Mouse (Mus musculus): ENCODE data around the gene Hsbp1. TPM values are rescaled to one million over a fixed set of nuclear protein-coding genes. Genes with fewer than 3 reads are reported as not detected.
"Not testable (repeated sequence)": the region's sequence is repeated elsewhere in the genome, so short reads cannot be mapped to it uniquely, and the experiment has no call there.

Hsbp1 gene
- polyA plus RNA-seq (2016; fragmentation: Nextera tagmentation; extraction: Ambion mirVana): 268 and 275 TPM in 2 replicates

DNA sequence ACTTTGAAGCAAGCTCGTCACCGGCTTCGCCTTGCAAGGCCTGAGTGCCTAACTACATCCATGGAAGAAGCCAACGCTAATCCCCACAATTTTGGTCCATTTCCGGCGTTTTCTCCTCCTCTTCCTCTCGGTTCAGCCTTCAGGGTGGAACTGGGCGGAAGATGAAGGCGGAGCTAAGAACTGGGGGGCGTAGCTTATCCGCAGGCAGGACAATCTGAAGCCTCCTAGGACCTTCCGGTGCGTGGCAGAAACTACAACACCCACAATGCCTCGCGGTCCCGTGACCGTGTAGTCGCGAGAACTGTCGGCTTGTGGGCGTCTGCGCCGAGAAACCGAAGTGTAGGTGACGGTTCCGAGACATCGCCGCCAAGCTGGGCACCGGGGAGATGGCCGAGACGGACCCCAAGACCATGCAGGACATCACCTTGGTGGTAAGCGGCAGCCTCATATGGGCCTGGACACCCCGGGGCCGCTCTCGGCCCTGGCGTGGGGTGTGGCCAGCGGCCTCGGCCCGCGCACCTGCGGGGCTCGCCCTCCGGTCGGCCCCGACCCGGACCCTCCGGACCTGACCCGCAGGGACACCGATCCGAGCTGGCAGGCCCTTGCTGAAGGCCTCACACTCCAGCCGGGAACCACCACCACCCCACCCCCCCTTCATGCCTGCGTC, at the start of gene Hsbp1:
Gene Hsbp1 (plus strand): TSS at position 299 of the 667 bp plus-strand sequence.
- Histone ChIP-seq H3K9ac (peak within 1 kb of the TSS; percentile 96), H3K4me3 (peak within 1 kb of the TSS; percentile 91), H3K27me3 (replicated peaks) (no peaks in the 10 kb centered on the region), H3K9me3 (replicated peaks) (no peaks in the 10 kb centered on the region; the same call in 1 of the 2 replicates), H3K4me2 (peak within 1 kb of the TSS; percentile 75), H3K36me3 (peaks cover 36% of the 10 kb centered on the region), H3K27ac (ENCODE audit: poor library complexity, severe bottlenecking) (peak within 1 kb of the TSS; percentile 13; the same call in 1 of the 2 replicates), H3K4me1 (replicated peaks) (peaks cover 6% of the 10 kb centered on the region)
- 3% methylated on average over 52 of the region's 52 CpGs for WGBS
- ATAC-seq (ENCODE audit: insufficient number of reproducible peaks, low FRiP score): peak; percentile 99

DNA sequence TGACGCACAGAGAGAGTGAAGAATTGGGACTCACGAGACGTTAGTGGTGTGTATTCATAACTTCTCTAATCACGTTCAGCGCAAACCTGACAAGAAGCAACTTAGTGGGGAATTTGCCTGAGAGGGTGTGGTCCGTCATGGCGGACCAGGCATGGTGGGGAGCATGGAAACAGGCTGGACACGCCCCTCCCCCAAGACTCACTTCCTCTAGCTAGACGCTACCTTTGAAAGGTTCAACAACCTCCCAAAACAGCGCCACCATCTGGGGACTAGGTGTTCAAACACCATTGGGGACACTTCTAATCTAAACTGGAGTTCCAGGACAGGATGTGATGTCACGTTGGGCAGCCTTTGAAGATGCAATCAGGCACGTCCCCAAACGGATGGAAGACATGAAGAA, 48.8 kb upstream of the Hsbp1 start:
- Histone ChIP-seq H3K27ac (ENCODE audit: poor library complexity, severe bottlenecking) (no peak overlapping the region), H3K4me1 (replicated peaks) (no peaks in the 10 kb centered on the region), H3K9me3 (replicated peaks) (peaks cover 13% of the 10 kb centered on the region), H3K4me3 (no peak overlapping the region), H3K27me3 (replicated peaks) (no peaks in the 10 kb centered on the region), H3K4me2 (no peak overlapping the region), H3K9ac (no peak overlapping the region), H3K36me3 (0 out of 2 replicates have a peak, but pooled peaks cover 3% of the 10 kb centered on the region)
- no peak for ATAC-seq (ENCODE audit: insufficient number of reproducible peaks, low FRiP score)
- WGBS: 73% methylated on average over 13 of the region's 13 CpGs

DNA sequence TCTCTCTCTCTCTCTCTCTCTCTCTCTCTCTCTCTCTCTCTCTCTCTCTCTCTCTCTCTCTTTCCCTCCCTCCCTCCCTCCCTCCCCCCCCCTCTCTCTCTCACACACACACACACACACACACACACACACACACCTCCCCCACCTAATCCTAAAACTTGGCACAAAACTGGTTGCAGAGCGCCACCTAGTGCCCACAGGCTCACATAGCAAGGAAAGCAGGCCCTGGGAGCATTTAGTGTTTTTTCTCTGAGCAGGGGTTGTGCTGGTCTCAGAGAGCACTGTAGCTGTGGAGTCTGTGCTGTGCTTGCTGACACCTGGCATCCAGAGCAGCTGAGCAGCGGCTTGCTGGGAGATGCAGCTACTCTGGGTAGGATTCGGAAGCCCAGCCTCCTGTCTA, 46.5 kb upstream of the Hsbp1 start:
- H3K9ac ChIP-seq; H3K27ac ChIP-seq (ENCODE audit: poor library complexity, severe bottlenecking); H3K4me3 ChIP-seq; H3K27me3 ChIP-seq (replicated peaks); H3K36me3 ChIP-seq; H3K4me1 ChIP-seq (replicated peaks); H3K4me2 ChIP-seq; ATAC-seq (ENCODE audit: insufficient number of reproducible peaks, low FRiP score): not testable (repeated sequence)
- peaks cover 31% of the 10 kb centered on the region for H3K9me3 ChIP-seq (replicated peaks)
- WGBS: 24% methylated on average over 3 of the region's 3 CpGs

DNA sequence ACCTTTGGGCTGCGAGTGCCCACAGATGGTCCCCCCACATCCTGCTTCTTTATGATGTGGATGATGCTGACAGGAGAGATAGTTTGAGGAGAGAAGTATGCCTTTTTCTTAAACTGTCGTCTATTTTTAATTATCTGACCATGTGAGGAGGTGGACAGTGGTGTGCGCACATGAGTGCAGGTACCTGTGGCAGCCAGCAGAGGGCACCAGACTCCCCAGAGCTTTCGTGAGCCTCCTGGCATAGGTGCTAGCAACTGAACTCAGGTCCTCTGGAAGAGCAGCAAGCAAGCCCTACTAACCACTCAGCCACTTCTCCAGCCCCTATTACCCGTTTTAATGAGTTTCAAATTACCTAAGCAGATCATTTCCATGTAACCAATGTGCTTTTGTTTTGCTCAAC, 44.0 kb upstream of the Hsbp1 start:
- H3K27me3 ChIP-seq (replicated peaks): no peaks in the 10 kb centered on the region
- H3K9ac ChIP-seq: no peak overlapping the region
- H3K4me3 ChIP-seq: no peak overlapping the region
- H3K27ac ChIP-seq (ENCODE audit: poor library complexity, severe bottlenecking): no peak overlapping the region
- no peaks in the 10 kb centered on the region for H3K36me3 ChIP-seq
- no peaks in the 10 kb centered on the region for H3K4me1 ChIP-seq (replicated peaks)
- H3K4me2 ChIP-seq: no peak overlapping the region
- 87% methylated on average over 5 of the region's 5 CpGs for WGBS
- no peak for ATAC-seq (ENCODE audit: insufficient number of reproducible peaks, low FRiP score)
- peaks cover 26% of the 10 kb centered on the region for H3K9me3 ChIP-seq (replicated peaks)

DNA sequence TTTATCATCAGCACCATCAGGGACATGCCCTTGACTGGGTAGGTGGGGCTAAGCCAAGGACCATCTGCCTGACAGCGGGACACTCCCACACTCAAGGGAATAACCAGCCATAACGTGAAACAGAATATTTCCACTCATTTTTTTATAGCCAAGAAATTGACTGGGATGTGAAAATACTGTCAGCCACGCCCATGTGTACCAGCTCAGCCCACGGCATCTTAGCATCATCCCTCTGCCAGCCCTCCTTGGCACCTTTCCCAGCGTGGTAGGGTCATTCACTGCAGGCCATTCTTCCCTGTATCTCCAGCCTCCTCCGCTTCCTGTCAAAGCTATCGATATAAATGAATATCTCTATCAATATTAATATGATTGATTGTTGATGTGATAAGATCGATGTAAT, 40.1 kb upstream of the Hsbp1 start:
- no peaks in the 10 kb centered on the region for H3K36me3 ChIP-seq
- H3K4me2 ChIP-seq: no peak overlapping the region
- no peaks in the 10 kb centered on the region for H3K4me1 ChIP-seq (replicated peaks)
- H3K9ac ChIP-seq: no peak overlapping the region
- no peak for ATAC-seq (ENCODE audit: insufficient number of reproducible peaks, low FRiP score)
- H3K4me3 ChIP-seq: no peak overlapping the region
- H3K9me3 ChIP-seq (replicated peaks): peaks cover 24% of the 10 kb centered on the region
- no peak overlapping the region for H3K27ac ChIP-seq (ENCODE audit: poor library complexity, severe bottlenecking)
- 80% methylated on average over 8 of the region's 8 CpGs for WGBS
- no peaks in the 10 kb centered on the region for H3K27me3 ChIP-seq (replicated peaks)

DNA sequence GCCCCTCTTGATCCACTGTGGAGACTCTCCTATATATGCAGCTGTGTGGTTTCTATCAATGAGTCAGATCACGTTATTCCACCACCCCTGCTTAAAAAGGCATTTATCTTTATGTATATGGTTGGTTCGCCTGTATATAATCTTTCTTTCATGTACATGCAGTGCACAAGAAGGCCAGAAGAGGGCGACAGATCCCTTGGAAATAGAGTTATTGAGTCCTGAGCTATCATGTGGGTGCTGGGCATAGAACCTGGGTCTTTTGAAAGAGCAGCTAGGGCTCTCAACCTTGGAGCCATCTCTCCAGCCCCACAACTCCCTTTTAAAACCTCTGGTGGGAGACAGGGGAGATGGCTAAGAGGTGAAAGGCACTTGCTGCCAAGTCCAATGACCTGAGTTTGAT, 32.9 kb upstream of the Hsbp1 start:
- H3K27me3 ChIP-seq (replicated peaks): no peaks in the 10 kb centered on the region
- WGBS: 34% methylated on average over 3 of the region's 3 CpGs
- H3K4me2 ChIP-seq: no peak overlapping the region
- ATAC-seq (ENCODE audit: insufficient number of reproducible peaks, low FRiP score): no peak
- H3K9ac ChIP-seq: no peak overlapping the region
- peaks cover 10% of the 10 kb centered on the region; the same call in 1 of the 2 replicates for H3K9me3 ChIP-seq (replicated peaks)
- no peak overlapping the region for H3K4me3 ChIP-seq
- H3K27ac ChIP-seq (ENCODE audit: poor library complexity, severe bottlenecking): no peak overlapping the region
- no peaks in the 10 kb centered on the region for H3K4me1 ChIP-seq (replicated peaks)
- peaks cover 3% of the 10 kb centered on the region; the same call in 1 of the 2 replicates for H3K36me3 ChIP-seq

DNA sequence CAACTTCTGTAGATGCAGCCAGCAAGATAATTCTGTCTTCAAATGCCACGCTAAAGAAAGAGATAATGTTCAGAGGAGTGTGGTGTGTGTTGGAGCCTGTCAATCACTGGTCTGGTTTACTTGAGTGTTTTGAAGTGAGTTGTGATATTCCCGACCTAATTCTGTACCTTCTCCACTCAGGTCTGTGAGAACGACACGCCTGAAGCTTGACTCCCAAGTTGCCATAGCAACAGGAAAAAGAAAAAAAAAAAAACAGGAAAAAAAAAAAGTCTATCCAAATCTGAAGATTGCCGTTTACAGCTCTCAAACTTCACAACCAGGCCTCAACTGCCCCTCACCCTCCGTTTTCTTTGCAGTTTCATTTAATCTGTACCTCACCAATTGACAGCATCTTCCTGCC, 21.1 kb upstream of the Hsbp1 start:
- 52% methylated on average over 6 of the region's 6 CpGs for WGBS
- Histone ChIP-seq H3K9me3 (replicated peaks) (peaks cover 8% of the 10 kb centered on the region; the same call in 1 of the 2 replicates), H3K36me3 (0 out of 2 replicates have a peak, but pooled peaks cover 6% of the 10 kb centered on the region), H3K4me1 (replicated peaks) (no peaks in the 10 kb centered on the region), H3K9ac (no peak overlapping the region), H3K27me3 (replicated peaks) (no peaks in the 10 kb centered on the region), H3K4me3 (no peak overlapping the region), H3K27ac (ENCODE audit: poor library complexity, severe bottlenecking) (no peak overlapping the region), H3K4me2 (no peak overlapping the region)
- no peak for ATAC-seq (ENCODE audit: insufficient number of reproducible peaks, low FRiP score)

DNA sequence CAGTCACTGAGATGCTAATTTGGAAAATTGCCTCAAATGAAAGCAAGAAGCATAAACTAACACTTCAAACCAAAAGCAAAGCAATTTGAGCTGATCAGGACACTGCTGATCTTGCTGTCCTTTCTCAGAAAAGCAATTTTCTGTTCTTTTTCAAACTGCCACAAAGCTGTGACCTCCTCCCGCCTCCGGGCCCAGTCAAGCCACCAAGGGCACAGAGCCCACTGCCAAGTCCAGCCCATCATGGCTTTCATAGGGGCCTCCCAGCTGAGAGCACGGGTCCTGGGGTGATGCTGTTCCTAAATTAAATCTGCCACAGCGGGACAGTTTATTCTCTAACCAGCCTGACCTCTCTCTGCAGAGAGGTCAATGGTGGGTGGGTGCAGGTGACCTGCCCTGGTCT, 4.7 kb upstream of the Hsbp1 start:
- Histone ChIP-seq H3K36me3 (no peaks in the 10 kb centered on the region), H3K27ac (ENCODE audit: poor library complexity, severe bottlenecking) (no peak overlapping the region), H3K9ac (no peak overlapping the region), H3K4me2 (no peak overlapping the region), H3K27me3 (replicated peaks) (no peaks in the 10 kb centered on the region), H3K4me1 (replicated peaks) (no peaks in the 10 kb centered on the region), H3K4me3 (no peak overlapping the region), H3K9me3 (replicated peaks) (peaks cover 6% of the 10 kb centered on the region)
- WGBS: 81% methylated on average over 4 of the region's 4 CpGs
- no peak for ATAC-seq (ENCODE audit: insufficient number of reproducible peaks, low FRiP score)

DNA sequence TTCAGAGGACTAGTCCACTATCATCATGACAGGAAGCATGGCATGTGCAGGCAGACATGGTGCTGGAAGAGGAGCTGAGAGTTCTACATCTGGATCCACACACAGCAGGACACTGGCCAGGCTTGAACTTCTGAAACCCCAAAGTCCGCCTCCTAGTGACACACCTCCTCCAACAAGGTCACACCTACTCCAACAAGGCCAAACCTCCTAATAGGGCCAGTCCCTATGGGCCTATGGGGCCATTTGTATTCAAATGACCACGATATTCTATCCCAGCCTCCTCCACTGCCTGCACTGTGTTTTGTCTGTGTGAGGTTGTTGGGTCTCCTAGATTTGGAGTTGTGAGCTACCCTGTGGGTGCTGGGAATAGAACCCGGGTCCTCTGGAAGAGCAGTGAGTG, 682 bp upstream of the Hsbp1 start:
- 78% methylated on average over 3 of the region's 3 CpGs for WGBS
- Histone ChIP-seq H3K4me2 (peak overlapping the region; percentile 75), H3K27me3 (replicated peaks) (no peaks in the 10 kb centered on the region), H3K9me3 (replicated peaks) (peaks cover 2% of the 10 kb centered on the region), H3K36me3 (peaks cover 29% of the 10 kb centered on the region), H3K4me1 (replicated peaks) (peaks cover 6% of the 10 kb centered on the region), H3K4me3 (peak overlapping the region; percentile 91), H3K27ac (ENCODE audit: poor library complexity, severe bottlenecking) (no peak overlapping the region), H3K9ac (no peak overlapping the region)
- ATAC-seq (ENCODE audit: insufficient number of reproducible peaks, low FRiP score): no peak

DNA sequence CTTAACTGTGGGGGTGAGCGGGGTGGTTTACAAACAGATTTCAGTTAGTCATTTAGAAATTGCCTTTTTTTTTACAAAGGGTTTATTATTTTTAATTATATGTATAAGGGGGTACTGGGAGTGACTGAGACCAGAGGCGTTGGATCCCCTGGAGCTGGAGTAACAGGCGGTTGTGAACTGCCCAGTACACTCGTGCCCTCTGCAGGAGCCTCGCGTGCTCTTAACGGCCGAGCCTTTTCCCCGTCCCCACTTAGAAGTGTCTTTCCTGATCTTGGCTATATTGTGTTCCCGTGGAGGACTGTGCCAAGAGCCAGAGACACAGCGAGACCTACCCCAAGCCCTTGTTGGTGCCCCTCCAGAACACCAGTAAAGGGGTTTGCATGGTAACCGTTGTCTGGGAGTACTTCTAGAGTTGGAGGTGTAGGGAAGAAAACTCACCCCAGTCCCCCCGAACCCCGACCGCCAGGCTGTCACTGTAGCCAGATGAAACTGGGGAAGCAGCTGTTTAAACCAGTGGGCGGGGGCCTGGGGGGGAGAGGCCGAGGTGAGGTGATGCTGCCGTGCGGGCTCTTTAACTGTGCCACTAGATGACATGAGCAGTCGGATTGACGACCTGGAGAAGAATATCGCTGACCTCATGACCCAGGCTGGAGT, 868 bp downstream of the Hsbp1 start:
- peaks cover 6% of the 10 kb centered on the region for H3K4me1 ChIP-seq (replicated peaks)
- no peaks in the 10 kb centered on the region for H3K27me3 ChIP-seq (replicated peaks)
- 0 out of 2 replicates have a peak overlapping the region, but pooled peaks have one; percentile 13 for H3K27ac ChIP-seq (ENCODE audit: poor library complexity, severe bottlenecking)

DNA sequence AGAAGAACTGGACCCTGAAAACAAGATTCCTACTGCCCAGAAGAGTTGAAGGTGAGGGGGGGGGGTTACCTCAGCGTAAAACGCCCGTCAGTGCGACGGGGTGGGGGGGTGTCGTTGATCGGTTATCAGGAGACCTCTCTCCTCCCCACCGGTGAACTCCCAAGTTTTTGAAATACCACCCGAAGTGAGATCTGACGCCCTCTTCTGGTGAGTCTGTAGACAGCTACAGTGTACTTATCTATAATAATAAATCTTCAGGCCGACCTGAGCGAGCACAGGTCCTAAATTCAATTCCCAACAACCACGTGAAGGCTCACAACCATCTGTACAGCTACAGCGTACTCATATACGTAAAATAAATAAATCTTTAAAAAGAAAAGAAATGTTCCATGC, 1.4 kb downstream of the Hsbp1 start:
- Histone ChIP-seq H3K9ac (no peak overlapping the region), H3K27me3 (replicated peaks) (no peaks in the 10 kb centered on the region), H3K36me3 (peaks cover 44% of the 10 kb centered on the region), H3K4me3 (peak overlapping the region; percentile 91; the same call in 1 of the 2 replicates), H3K9me3 (replicated peaks) (no peaks in the 10 kb centered on the region; the same call in 1 of the 2 replicates), H3K27ac (ENCODE audit: poor library complexity, severe bottlenecking) (no peak overlapping the region), H3K4me2 (peak overlapping the region; percentile 75), H3K4me1 (replicated peaks) (peaks cover 6% of the 10 kb centered on the region)
- ATAC-seq (ENCODE audit: insufficient number of reproducible peaks, low FRiP score): no peak
- 74% methylated on average over 15 of the region's 15 CpGs for WGBS

More for the DNA sequence above, 868 bp downstream of the Hsbp1 start:
- Histone ChIP-seq H3K4me2 (peak overlapping the region; percentile 75), H3K4me3 (peak overlapping the region; percentile 91), H3K9me3 (replicated peaks) (no peaks in the 10 kb centered on the region; the same call in 1 of the 2 replicates), H3K36me3 (peaks cover 41% of the 10 kb centered on the region), H3K9ac (peak overlapping the region; percentile 96)
- WGBS: 35% methylated on average over 22 of the region's 22 CpGs
- no peak for ATAC-seq (ENCODE audit: insufficient number of reproducible peaks, low FRiP score)

Data from heart, embryonic 12.5 days (tissue).